ENCODE assay signal across 18 mouse cellular contexts in the genomic region with DNA sequence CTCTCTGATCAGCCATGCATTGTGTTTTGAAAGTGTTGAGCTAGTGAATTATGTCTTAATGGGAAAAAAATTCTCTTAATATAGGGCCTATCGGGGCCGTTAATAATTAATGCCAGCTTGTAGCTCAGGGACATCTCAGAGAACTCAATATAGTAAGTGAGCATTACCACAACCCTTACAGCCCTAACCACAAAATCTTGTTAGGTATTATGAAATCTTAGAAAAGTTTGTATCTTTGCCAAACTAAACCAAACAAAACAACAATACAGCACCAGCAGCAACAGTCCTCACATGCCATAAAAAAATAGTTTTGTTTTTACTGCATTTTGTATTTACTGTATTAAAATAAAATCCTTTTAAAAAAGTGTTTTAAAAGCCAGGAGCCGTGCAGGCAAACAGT.
"Had no signal": no experiment of that assay in that cellular context is flagged by ENCODE, and none has a peak within 500 bp of the region (broad histone marks: within the 10 kb centered on the region; RNA-seq: fewer than 3 reads in every experiment).

No protein-coding gene starts in this region.

- H3K27me3 ChIP-seq: kidney, embryonic 15.5 days; liver, embryonic 12.5 days; liver, embryonic 15.5 days; lung, embryonic 15.5 days; neural tube, embryonic 12.5 days; neural tube, embryonic 15.5 days had no signal

- H3K27ac ChIP-seq: kidney, embryonic 15.5 days; liver, embryonic 12.5 days; liver, embryonic 15.5 days; lung, embryonic 15.5 days; neural tube, embryonic 12.5 days; neural tube, embryonic 15.5 days; stomach, postnatal 0 days had no signal

- H3K36me3 ChIP-seq: kidney, embryonic 15.5 days; liver, embryonic 12.5 days; liver, embryonic 15.5 days; lung, embryonic 15.5 days; neural tube, embryonic 12.5 days; neural tube, embryonic 15.5 days had no signal

- ATAC-seq: liver, embryonic 12.5 days had no signal

- H3K4me2 ChIP-seq: kidney, embryonic 15.5 days; liver, embryonic 12.5 days; liver, embryonic 15.5 days; lung, embryonic 15.5 days; midbrain, embryonic 11.5 days; neural tube, embryonic 12.5 days; neural tube, embryonic 15.5 days had no signal

- DNase-seq: kidney, postnatal 10 days; kidney, postnatal 36 days; lung, postnatal 10 days; midbrain, embryonic 14.5 days; right cerebral cortex, adult 18-20 months; right cerebral cortex, postnatal 14 days; right cerebral cortex, postnatal 4 days; thymus, adult 2 months; thymus, postnatal 14 days; thymus, postnatal 4 days had no signal

- H3K4me1 ChIP-seq: kidney, embryonic 15.5 days; liver, embryonic 12.5 days; liver, embryonic 15.5 days; lung, embryonic 15.5 days; neural tube, embryonic 12.5 days; neural tube, embryonic 15.5 days had no signal

- H3K4me3 ChIP-seq: kidney, embryonic 15.5 days; liver, embryonic 12.5 days; liver, embryonic 15.5 days; lung, embryonic 15.5 days; neural tube, embryonic 12.5 days; neural tube, embryonic 15.5 days had no signal

- H3K9me3 ChIP-seq: kidney, embryonic 15.5 days; liver, embryonic 12.5 days; liver, embryonic 15.5 days; lung, embryonic 15.5 days; neural tube, embryonic 12.5 days; neural tube, embryonic 15.5 days had no signal

- H3K9ac ChIP-seq: kidney, embryonic 15.5 days; liver, embryonic 12.5 days; liver, embryonic 15.5 days; lung, embryonic 15.5 days; neural tube, embryonic 12.5 days; neural tube, embryonic 15.5 days had no signal
